Mouse (Mus musculus) heart, postnatal 0 days (tissue): ENCODE data around the gene Srrt.

ENCODE experiments used
- CTCF ChIP-seq: IDR thresholded peaks from 2 replicates; pipeline ENCODE4 v1.5.1; 2016; ENCODE audit warnings: antibody characterized with exemption, control low read depth, low read depth
- EP300 ChIP-seq: IDR thresholded peaks from 2 replicates; pipeline ENCODE4 v1.6.1; 2016; ENCODE audit warnings: antibody characterized with exemption, low read depth

DNA sequence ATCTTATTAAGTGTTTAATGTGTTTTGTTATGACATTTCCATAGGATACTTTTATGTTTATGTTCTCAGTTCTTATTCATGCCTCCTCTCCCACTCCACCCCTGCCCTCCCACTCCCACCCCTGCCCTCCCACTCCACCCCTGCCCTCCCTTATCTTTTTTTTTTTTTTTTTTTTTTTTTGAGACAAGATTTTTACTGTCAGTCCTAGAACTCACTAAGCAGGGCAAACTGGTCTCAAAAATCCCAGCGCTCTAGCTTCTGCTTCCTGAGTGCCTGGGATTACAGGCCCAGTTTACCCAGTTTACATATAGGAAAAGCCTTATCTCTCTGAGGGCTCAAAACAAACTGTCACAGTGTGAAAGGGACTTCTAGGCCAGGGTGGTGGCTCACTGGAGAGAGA is 38.9 kb upstream of the Srrt start:
- TF ChIP-seq CTCF (no peak), EP300 (no peak)
